Mouse (Mus musculus) midbrain, embryonic 15.5 days (tissue): Measurements from ENCODE around the gene Syncrip. TPM values are rescaled to one million over a fixed set of nuclear protein-coding genes. Genes with fewer than 3 reads are reported as not detected.
A peak's percentile ranks its signal among the peaks of the same experiment; 100 is the strongest.
"Not testable (repeated sequence)": the region's sequence is repeated elsewhere in the genome, so short reads cannot be mapped to it uniquely, and the experiment has no call there.

ENCODE experiments used
- ATAC-seq: fragments of 200-750 bp; cut with Nextera tagmentation; replicated peaks from 2 replicates; pipeline ENCODE4 v1.8.0; 2017; ENCODE audit warnings: moderate TSS enrichment
- H3K27ac ChIP-seq: fragments of 300-500 bp; sonication (generic); 2 replicates; pipeline ENCODE4 v1.5.1; 2015; ENCODE audit warnings: mild to moderate bottlenecking, inconsistent platforms
- H3K27me3 ChIP-seq: fragments of 300-500 bp; sonication (generic); replicated peaks from 2 replicates; pipeline ENCODE4 v1.6.1; 2015; ENCODE audit warnings: inconsistent platforms
- H3K36me3 ChIP-seq: fragments of 300-500 bp; sonication (generic); replicated peaks from 2 replicates; pipeline ENCODE4 v1.6.1; 2015; ENCODE audit warnings: inconsistent platforms
- H3K4me1 ChIP-seq: fragments of 300-500 bp; sonication (generic); 2 replicates; pipeline ENCODE4 v1.6.1; 2015; ENCODE audit warnings: inconsistent platforms
- H3K4me2 ChIP-seq: fragments of 300-500 bp; sonication (generic); 2 replicates; pipeline ENCODE4 v1.6.1; 2015; ENCODE audit warnings: inconsistent platforms, mild to moderate bottlenecking, moderate library complexity
- H3K4me3 ChIP-seq: fragments of 300-500 bp; sonication (generic); 2 replicates; pipeline ENCODE4 v1.5.1; 2015; ENCODE audit warnings: mild to moderate bottlenecking, inconsistent platforms
- H3K9ac ChIP-seq: fragments of 300-500 bp; sonication (generic); 2 replicates; pipeline ENCODE4 v1.6.1; 2015; ENCODE audit warnings: mild to moderate bottlenecking, inconsistent platforms
- H3K9me3 ChIP-seq: fragments of 300-500 bp; sonication (generic); 2 replicates; pipeline ENCODE4 v1.6.1; 2016; ENCODE audit warnings: inconsistent platforms
- WGBS: fragments of 180-500 bp; shearing (Covaris S2); methylation state at CpG from one replicate; pipeline ENCODE4 v1.1.7; 2015; ENCODE audit warnings: mixed read lengths; 5-methylcytosine and 5-hydroxymethylcytosine counted together
- polyA plus RNA-seq: library from polyadenylated mRNA; unstranded; fragments of >200 nt; fragmentation: Nextera tagmentation; extraction: Ambion mirVana; gene quantifications from 2 replicates; pipeline ENCODE4 v1.2.1, GENCODE M21; 2015

Gene Syncrip
- polyA plus RNA-seq, 1 experiment from 2014 or later: 82.5 TPM

GRCm38 (mm10) chr9:88481061-88481790 lies 1.1 kb downstream of the Syncrip start:
- 0 out of 2 replicates have a peak, but pooled peaks cover 3% of the 10 kb centered on the region for H3K27me3 ChIP-seq
- 0 out of 2 replicates have a peak, but pooled peaks cover 4% of the 10 kb centered on the region for H3K36me3 ChIP-seq
- peak overlapping the region; percentile 87 for H3K9ac ChIP-seq
- WGBS: under 1% methylated on average over 77 of the region's 78 CpGs
- peak overlapping the region; percentile 57 for H3K4me2 ChIP-seq
- no peak; the same call in 1 of the 2 replicates for ATAC-seq
- peak overlapping the region; percentile 99 for H3K27ac ChIP-seq
- no peaks in the 10 kb centered on the region for H3K9me3 ChIP-seq
- peaks cover 23% of the 10 kb centered on the region for H3K4me1 ChIP-seq
- H3K4me3 ChIP-seq: peak overlapping the region; percentile 87

- peaks cover 23% of the 10 kb centered on the region for H3K4me1 ChIP-seq
- no peaks in the 10 kb centered on the region for H3K27me3 ChIP-seq
- H3K4me2 ChIP-seq: peak overlapping the region; percentile 57
- peak overlapping the region; percentile 87 for H3K4me3 ChIP-seq
- H3K9me3 ChIP-seq: no peaks in the 10 kb centered on the region
- ATAC-seq: no peak
- peaks cover 4% of the 10 kb centered on the region; the same call in 1 of the 2 replicates for H3K36me3 ChIP-seq
- no peak overlapping the region for H3K27ac ChIP-seq
- peak overlapping the region; percentile 27 for H3K9ac ChIP-seq
- WGBS: 25% methylated on average over 1 of the region's 1 CpGs
These were observed 2.3 kb downstream of the Syncrip start for GRCm38 (mm10) chr9:88480120-88480519.

GRCm38 (mm10) chr9:88476138-88476537 lies 6.2 kb downstream of the Syncrip start:
- Histone ChIP-seq H3K4me1 (peaks cover 12% of the 10 kb centered on the region), H3K9ac (no peak overlapping the region), H3K4me2 (no peak overlapping the region), H3K4me3 (no peak overlapping the region), H3K27ac (no peak overlapping the region), H3K9me3 (no peaks in the 10 kb centered on the region), H3K36me3 (peaks cover 25% of the 10 kb centered on the region), H3K27me3 (no peaks in the 10 kb centered on the region)
- 22% methylated on average over 1 of the region's 1 CpGs for WGBS
- no peak for ATAC-seq

GRCm38 (mm10) chr9:88461017-88461416 lies 21.4 kb downstream of the Syncrip start:
- WGBS: 96% methylated on average over 2 of the region's 4 CpGs
- H3K36me3 ChIP-seq: peaks cover 32% of the 10 kb centered on the region
- not testable (repeated sequence) for H3K4me2 ChIP-seq, H3K9me3 ChIP-seq, ATAC-seq, H3K4me3 ChIP-seq, H3K9ac ChIP-seq, H3K27me3 ChIP-seq, H3K4me1 ChIP-seq, H3K27ac ChIP-seq

- peak overlapping the region; percentile 62; the same call in 1 of the 2 replicates for H3K4me2 ChIP-seq
- H3K9ac ChIP-seq: no peak overlapping the region
- peaks cover 25% of the 10 kb centered on the region for H3K4me1 ChIP-seq
- no peaks in the 10 kb centered on the region for H3K27me3 ChIP-seq
- no peak overlapping the region for H3K4me3 ChIP-seq
- WGBS: 25% methylated on average over 5 of the region's 5 CpGs
- no peaks in the 10 kb centered on the region for H3K36me3 ChIP-seq
- ATAC-seq: no peak
- H3K9me3 ChIP-seq: no peaks in the 10 kb centered on the region
- no peak overlapping the region for H3K27ac ChIP-seq
These were observed 42.4 kb downstream of the Syncrip start for GRCm38 (mm10) chr9:88439991-88440390.

- peak; percentile 72 for ATAC-seq
- peak overlapping the region; percentile 62 for H3K4me2 ChIP-seq
- WGBS: under 1% methylated on average over 17 of the region's 17 CpGs
- peak overlapping the region; percentile 72 for H3K9ac ChIP-seq
- peak overlapping the region; percentile 92 for H3K27ac ChIP-seq
- H3K4me1 ChIP-seq: peaks cover 25% of the 10 kb centered on the region
- H3K36me3 ChIP-seq: no peaks in the 10 kb centered on the region
- no peaks in the 10 kb centered on the region for H3K9me3 ChIP-seq
- H3K4me3 ChIP-seq: peak overlapping the region; percentile 62
- no peaks in the 10 kb centered on the region for H3K27me3 ChIP-seq
These were observed 43.2 kb downstream of the Syncrip start for GRCm38 (mm10) chr9:88439238-88439600.

GRCm38 (mm10) chr9:88438555-88439237 lies 43.7 kb downstream of the Syncrip start, which contains the start of gene Snx14:
Snx14 (minus strand) TSS chr9:88438958.
- WGBS: 0% methylated on average over 62 of the region's 62 CpGs
- peak within 1 kb of the TSS; percentile 92 for H3K27ac ChIP-seq
- peaks cover 25% of the 10 kb centered on the region for H3K4me1 ChIP-seq
- H3K9ac ChIP-seq: peak within 1 kb of the TSS; percentile 72
- no peaks in the 10 kb centered on the region for H3K36me3 ChIP-seq
- no peaks in the 10 kb centered on the region for H3K9me3 ChIP-seq
- H3K4me3 ChIP-seq: peak within 1 kb of the TSS; percentile 62
- ATAC-seq: peak; percentile 98
- H3K4me2 ChIP-seq: peak within 1 kb of the TSS; percentile 62
- no peaks in the 10 kb centered on the region for H3K27me3 ChIP-seq

- H3K27ac ChIP-seq: peak overlapping the region; percentile 92
- H3K9me3 ChIP-seq: no peaks in the 10 kb centered on the region
- peaks cover 25% of the 10 kb centered on the region for H3K4me1 ChIP-seq
- H3K4me2 ChIP-seq: peak overlapping the region; percentile 62
- H3K36me3 ChIP-seq: no peaks in the 10 kb centered on the region
- WGBS: 2% methylated on average over 15 of the region's 15 CpGs
- H3K9ac ChIP-seq: peak overlapping the region; percentile 72
- H3K4me3 ChIP-seq: peak overlapping the region; percentile 62
- peak; percentile 24; the same call in 1 of the 2 replicates for ATAC-seq
- H3K27me3 ChIP-seq: no peaks in the 10 kb centered on the region
These were observed 44.2 kb downstream of the Syncrip start for GRCm38 (mm10) chr9:88438237-88438554.

- H3K4me2 ChIP-seq: peak overlapping the region; percentile 62
- H3K4me1 ChIP-seq: peaks cover 25% of the 10 kb centered on the region
- H3K27ac ChIP-seq: peak overlapping the region; percentile 92
- no peaks in the 10 kb centered on the region for H3K9me3 ChIP-seq
- no peaks in the 10 kb centered on the region for H3K36me3 ChIP-seq
- H3K9ac ChIP-seq: peak overlapping the region; percentile 72
- no peaks in the 10 kb centered on the region for H3K27me3 ChIP-seq
- H3K4me3 ChIP-seq: peak overlapping the region; percentile 62
- ATAC-seq: no peak
- WGBS: 57% methylated on average over 10 of the region's 10 CpGs
These were observed 44.8 kb downstream of the Syncrip start for GRCm38 (mm10) chr9:88437342-88438236.

GRCm38 (mm10) chr9:88424356-88424755 lies 58.0 kb downstream of the Syncrip start:
- Histone ChIP-seq H3K9me3 (no peaks in the 10 kb centered on the region), H3K36me3 (no peaks in the 10 kb centered on the region; the same call in 1 of the 2 replicates), H3K27me3 (no peaks in the 10 kb centered on the region), H3K4me1 (no peaks in the 10 kb centered on the region), H3K27ac (no peak overlapping the region), H3K4me3 (no peak overlapping the region), H3K9ac (no peak overlapping the region), H3K4me2 (no peak overlapping the region)
- WGBS: 93% methylated on average over 2 of the region's 2 CpGs
- ATAC-seq: no peak

- no peaks in the 10 kb centered on the region for H3K9me3 ChIP-seq
- H3K36me3 ChIP-seq: no peaks in the 10 kb centered on the region; the same call in 1 of the 2 replicates
- 97% methylated on average over 4 of the region's 4 CpGs for WGBS
- H3K27ac ChIP-seq: no peak overlapping the region
- no peaks in the 10 kb centered on the region for H3K27me3 ChIP-seq
- no peak overlapping the region for H3K9ac ChIP-seq
- no peak for ATAC-seq
- no peak overlapping the region for H3K4me2 ChIP-seq
- H3K4me3 ChIP-seq: no peak overlapping the region
- H3K4me1 ChIP-seq: no peaks in the 10 kb centered on the region
These were observed 59.9 kb downstream of the Syncrip start for GRCm38 (mm10) chr9:88422428-88422827.

- Histone ChIP-seq H3K4me3 (no peak overlapping the region), H3K27me3 (no peaks in the 10 kb centered on the region), H3K4me2 (no peak overlapping the region), H3K27ac (no peak overlapping the region), H3K9ac (no peak overlapping the region), H3K9me3 (no peaks in the 10 kb centered on the region), H3K4me1 (no peaks in the 10 kb centered on the region), H3K36me3 (peaks cover 7% of the 10 kb centered on the region; the same call in 1 of the 2 replicates)
- WGBS: 70% methylated on average over 1 of the region's 1 CpGs
- ATAC-seq: no peak
These were observed 65.6 kb downstream of the Syncrip start for GRCm38 (mm10) chr9:88416752-88417151.
